Mouse (Mus musculus) neural tube, postnatal 0 days (tissue): ENCODE results near the gene Runx1. TPM values are rescaled to one million over a fixed set of nuclear protein-coding genes. Genes with fewer than 3 reads are reported as not detected.

ENCODE experiments used
- polyA plus RNA-seq: library from polyadenylated mRNA; unstranded; fragments of >200 nt; fragmentation: Nextera tagmentation; extraction: Ambion mirVana; gene quantifications from 2 replicates; pipeline ENCODE4 v1.2.1, GENCODE M21; 2015

Gene Runx1
- polyA plus RNA-seq: 1.1 and 1.2 TPM in 2 replicates

GRCm38 (mm10) chr16:92825908-92826650, at the start of gene Runx1:
Gene Runx1 (minus strand): TSS chr16:92826149.

